Mouse (Mus musculus) midbrain, embryonic 16.5 days (tissue): ENCODE measurements around the gene Arhgef1. TPM values are rescaled to one million over a fixed set of nuclear protein-coding genes. Genes with fewer than 3 reads are reported as not detected.

Experiments
- ATAC-seq: fragments of 200-750 bp; cut with Nextera tagmentation; 2 replicates; pipeline ENCODE4 v1.8.0; 2017; ENCODE audit warnings: moderate TSS enrichment
- H3K27ac ChIP-seq: fragments of 300-500 bp; sonication (generic); 2 replicates; pipeline ENCODE4 v1.5.1; 2014; ENCODE audit warnings: mild to moderate bottlenecking, low read length, mixed read lengths
- H3K27me3 ChIP-seq: fragments of 300-500 bp; sonication (generic); 2 replicates; pipeline ENCODE4 v1.6.1; 2014; ENCODE audit warnings: low read depth, low read length, mixed read lengths; ENCODE audit not compliant: control insufficient read depth, insufficient read depth
- H3K36me3 ChIP-seq: fragments of 300-500 bp; sonication (generic); 2 replicates; pipeline ENCODE4 v1.6.1; 2014; ENCODE audit warnings: mild to moderate bottlenecking, low read length, moderate library complexity, mixed read lengths; ENCODE audit not compliant: control insufficient read depth, insufficient read depth
- H3K4me1 ChIP-seq: fragments of 300-500 bp; sonication (generic); 2 replicates; pipeline ENCODE4 v1.6.1; 2014; ENCODE audit warnings: mild to moderate bottlenecking, low read length, mixed read lengths; ENCODE audit not compliant: control insufficient read depth, insufficient read depth
- H3K4me2 ChIP-seq: fragments of 300-500 bp; sonication (generic); 2 replicates; pipeline ENCODE4 v1.6.1; 2014; ENCODE audit warnings: mild to moderate bottlenecking, low read length, mixed read lengths
- H3K4me3 ChIP-seq: fragments of 300-500 bp; sonication (generic); 2 replicates; pipeline ENCODE4 v1.5.1; 2014; ENCODE audit warnings: low read depth, mild to moderate bottlenecking, low read length, moderate library complexity, mixed read lengths
- H3K9ac ChIP-seq: fragments of 300-500 bp; sonication (generic); 2 replicates; pipeline ENCODE4 v1.6.1; 2014; ENCODE audit warnings: low read depth, low read length, mixed read lengths
- H3K9me3 ChIP-seq: fragments of 300-500 bp; sonication (generic); replicated peaks from 2 replicates; pipeline ENCODE4 v1.6.1; 2014; ENCODE audit warnings: mild to moderate bottlenecking, low read length, mixed read lengths; ENCODE audit not compliant: control insufficient read depth, poor library complexity, severe bottlenecking
- WGBS: fragments of 180-500 bp; shearing (Covaris S2); extraction: QIAGEN DNeasy Blood & Tissue Kit; methylation state at CpG from one replicate; pipeline ENCODE4 v1.1.7; 2014; 5-methylcytosine and 5-hydroxymethylcytosine counted together
- polyA plus RNA-seq: library from polyadenylated mRNA; unstranded; fragments of >200 nt; fragmentation: Nextera tagmentation; extraction: Ambion mirVana; gene quantifications from 2 replicates; pipeline ENCODE4 v1.2.1, GENCODE M21; 2015

The Arhgef1 gene
- polyA plus RNA-seq, 1 experiment from 2014 or later: 52.2 TPM

DNA sequence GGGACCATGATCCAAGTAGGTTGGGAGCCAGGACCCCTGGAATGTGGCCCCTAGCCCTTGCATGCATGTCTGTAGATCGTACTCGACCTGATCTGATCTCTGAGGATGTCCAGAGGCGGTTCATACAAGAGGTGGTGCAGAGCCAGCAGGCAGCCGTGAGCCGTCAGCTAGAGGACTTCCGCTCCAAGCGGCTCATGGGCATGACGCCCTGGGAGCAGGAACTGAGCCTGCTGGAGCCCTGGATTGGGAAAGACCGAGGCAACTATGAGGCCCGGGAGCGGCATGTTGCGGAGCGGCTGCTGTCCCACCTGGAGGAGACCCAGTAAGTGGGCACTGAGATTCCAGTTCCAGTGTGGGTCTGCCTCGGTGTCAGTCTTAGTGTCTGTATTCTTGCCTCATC lies 9.8 kb downstream of the Arhgef1 start:
- Histone ChIP-seq H3K9ac (no peak overlapping the region), H3K36me3 (peaks cover 21% of the 10 kb centered on the region), H3K4me1 (peaks cover 2% of the 10 kb centered on the region), H3K27ac (no peak overlapping the region), H3K4me3 (no peak overlapping the region), H3K27me3 (no peaks in the 10 kb centered on the region), H3K4me2 (no peak overlapping the region), H3K9me3 (no peaks in the 10 kb centered on the region)
- ATAC-seq: no peak
- 95% methylated on average over 14 of the region's 14 CpGs for WGBS

DNA sequence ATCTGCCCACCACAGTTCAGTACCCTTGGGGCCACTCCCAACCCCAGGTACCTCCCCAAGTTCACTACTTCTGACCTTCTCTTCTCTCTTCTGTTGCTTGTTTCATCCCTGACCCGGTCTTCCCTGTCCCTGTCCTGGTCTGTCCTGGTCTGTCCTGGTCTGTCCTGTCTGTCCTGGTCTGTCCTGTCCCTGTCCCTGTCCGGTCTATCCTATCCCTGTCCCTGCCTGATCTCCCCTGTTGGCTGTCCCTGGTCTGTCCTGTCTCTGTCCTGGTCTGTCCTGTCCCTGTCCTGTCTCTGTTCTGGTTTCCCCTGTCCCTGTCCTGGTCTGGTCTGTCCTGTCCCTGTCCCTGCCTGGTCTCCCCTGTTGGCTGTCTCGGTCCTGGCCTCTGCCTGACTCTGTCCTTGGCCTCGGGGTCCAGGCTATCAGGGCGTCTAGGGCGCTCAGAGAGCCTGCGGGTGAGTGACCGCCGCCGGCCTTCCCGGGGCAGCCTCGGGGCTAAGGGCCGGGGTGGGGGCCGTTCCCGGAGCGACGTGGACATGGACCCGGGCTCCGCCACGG lies 16.1 kb downstream of the Arhgef1 start:
- 96% methylated on average over 20 of the region's 20 CpGs for WGBS
- no peak for ATAC-seq
- no peak overlapping the region for H3K27ac ChIP-seq
- no peak overlapping the region for H3K9ac ChIP-seq
- H3K9me3 ChIP-seq: no peaks in the 10 kb centered on the region
- no peaks in the 10 kb centered on the region for H3K27me3 ChIP-seq
- no peak overlapping the region for H3K4me2 ChIP-seq
- no peaks in the 10 kb centered on the region for H3K4me1 ChIP-seq
- peaks cover 50% of the 10 kb centered on the region for H3K36me3 ChIP-seq
- H3K4me3 ChIP-seq: no peak overlapping the region

- Histone ChIP-seq H3K27me3 (no peaks in the 10 kb centered on the region), H3K9ac (no peak overlapping the region), H3K9me3 (no peaks in the 10 kb centered on the region), H3K27ac (no peak overlapping the region), H3K4me3 (no peak overlapping the region), H3K4me1 (no peaks in the 10 kb centered on the region), H3K36me3 (peaks cover 59% of the 10 kb centered on the region), H3K4me2 (no peak overlapping the region)
- ATAC-seq: peak; percentile 28; the same call in 1 of the 2 replicates
- 89% methylated on average over 9 of the region's 9 CpGs for WGBS
These were observed 17.0 kb downstream of the Arhgef1 start for GRCm38 (mm10) chr7:24919728-24920127.

DNA sequence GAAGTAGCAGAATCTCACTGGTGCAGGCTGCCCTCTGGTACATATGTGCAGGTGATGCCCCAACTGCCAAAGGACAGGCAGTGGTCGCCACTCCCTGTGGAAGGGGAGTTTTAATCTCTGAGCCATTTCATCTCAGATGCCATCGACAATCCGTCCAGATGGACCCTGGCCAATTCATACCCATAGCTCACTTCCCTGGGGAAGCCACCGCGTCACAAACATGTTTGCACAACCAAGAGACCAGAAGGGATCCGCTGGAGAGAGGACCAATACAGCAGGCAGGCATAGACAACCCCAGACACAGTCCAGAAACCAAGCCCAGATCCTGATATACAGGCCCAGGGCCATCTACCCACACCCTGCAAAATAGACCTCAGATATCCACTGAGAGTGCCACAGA lies 27.8 kb downstream of the Arhgef1 start:
- Histone ChIP-seq H3K4me3 (no peak overlapping the region), H3K4me1 (peaks cover 23% of the 10 kb centered on the region), H3K4me2 (no peak overlapping the region), H3K27ac (no peak overlapping the region), H3K9me3 (no peaks in the 10 kb centered on the region), H3K36me3 (peaks cover 7% of the 10 kb centered on the region), H3K27me3 (peaks cover 35% of the 10 kb centered on the region), H3K9ac (no peak overlapping the region)
- 35% methylated on average over 6 of the region's 6 CpGs for WGBS
- no peak for ATAC-seq

DNA sequence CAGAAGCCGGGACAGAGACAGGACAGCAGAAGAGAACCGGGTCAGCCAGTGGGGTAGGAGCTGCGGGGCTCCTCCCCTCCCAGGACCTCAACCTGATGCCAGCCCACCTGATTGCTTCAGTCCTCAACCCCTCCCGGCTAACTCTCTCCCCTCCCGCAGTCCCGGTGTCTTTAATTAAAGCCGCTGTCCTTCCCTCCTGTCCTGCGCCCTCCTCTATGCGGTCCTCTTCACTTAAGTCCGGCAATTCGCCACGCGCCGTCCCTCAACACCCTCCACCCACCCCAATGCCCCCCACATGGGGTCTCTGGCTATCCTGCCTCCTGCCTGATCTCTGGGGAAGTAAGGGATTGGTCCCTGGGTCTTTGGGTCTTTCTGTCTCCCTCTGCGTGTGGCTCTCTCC lies 28.9 kb downstream of the Arhgef1 start:
- Histone ChIP-seq H3K27ac (no peak overlapping the region), H3K4me1 (peaks cover 23% of the 10 kb centered on the region), H3K9ac (0 out of 2 replicates have a peak overlapping the region, but pooled peaks have one; percentile 2), H3K4me2 (no peak overlapping the region), H3K9me3 (no peaks in the 10 kb centered on the region), H3K27me3 (peaks cover 35% of the 10 kb centered on the region), H3K36me3 (peaks cover 3% of the 10 kb centered on the region), H3K4me3 (peak overlapping the region; percentile 17; the same call in 1 of the 2 replicates)
- 2% methylated on average over 14 of the region's 15 CpGs for WGBS
- no peak for ATAC-seq

DNA sequence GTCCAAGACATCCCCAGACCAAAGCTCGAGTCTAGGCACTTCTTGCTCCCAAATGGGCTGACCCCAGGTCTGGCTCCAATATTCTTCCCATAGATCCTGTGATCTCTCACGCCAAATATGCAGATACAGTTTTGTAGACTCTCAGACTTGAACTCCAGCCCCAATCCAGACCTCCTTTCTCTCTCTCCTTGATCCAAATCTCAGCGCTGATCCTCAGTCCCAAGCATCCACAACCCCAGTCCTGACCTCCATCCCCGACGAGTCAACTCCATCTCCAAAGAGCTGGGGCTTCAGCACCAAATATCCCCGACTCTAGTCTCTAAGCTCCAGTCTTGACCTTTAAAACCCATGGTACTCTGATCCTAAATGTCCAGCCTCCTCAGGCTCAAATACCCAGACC lies 40.9 kb downstream of the Arhgef1 start:
- peaks cover 11% of the 10 kb centered on the region for H3K4me1 ChIP-seq
- no peak for ATAC-seq
- H3K36me3 ChIP-seq: no peaks in the 10 kb centered on the region
- no peak overlapping the region for H3K4me3 ChIP-seq
- WGBS: 5% methylated on average over 6 of the region's 6 CpGs
- H3K4me2 ChIP-seq: no peak overlapping the region
- H3K27me3 ChIP-seq: peaks cover 66% of the 10 kb centered on the region
- no peaks in the 10 kb centered on the region for H3K9me3 ChIP-seq
- H3K9ac ChIP-seq: no peak overlapping the region
- no peak overlapping the region for H3K27ac ChIP-seq

DNA sequence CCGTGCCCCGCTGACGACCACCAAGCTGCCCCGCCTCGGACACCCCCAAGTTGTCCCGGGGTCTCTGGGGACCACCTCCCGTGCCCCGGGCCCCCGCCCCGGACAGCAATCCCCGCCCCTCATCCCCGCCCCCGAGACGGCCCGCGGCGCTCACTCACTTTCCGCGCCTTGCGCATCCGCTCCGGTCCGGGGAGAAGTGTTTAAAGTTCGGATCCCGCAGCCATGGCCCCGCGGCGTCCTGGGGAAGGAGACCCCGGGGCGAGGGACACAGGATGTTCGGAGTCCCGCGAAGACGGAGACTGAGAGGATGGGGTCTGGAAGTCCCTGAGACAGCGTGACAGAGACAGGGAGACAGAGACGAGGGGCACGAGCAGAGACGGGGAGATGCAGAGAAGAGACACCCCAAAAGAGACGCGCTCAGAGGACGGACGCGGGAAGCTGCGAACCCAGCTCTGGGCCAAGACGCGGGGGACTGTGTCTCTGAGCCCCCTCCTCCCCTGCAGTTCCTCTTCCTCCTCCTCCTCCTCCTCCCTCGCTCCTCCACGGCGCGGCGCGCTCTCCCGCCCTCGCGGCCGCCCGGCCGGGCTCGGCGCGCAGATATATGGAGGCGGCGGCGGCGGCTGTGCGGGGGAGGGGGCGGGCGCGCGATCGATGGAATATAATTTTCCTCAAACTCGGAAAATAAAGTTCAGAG lies 41.7 kb downstream of the Arhgef1 start, which contains the start of gene Gm4881:
Gene Gm4881, minus strand, starts transcription at position 238 of the 694 bp plus-strand sequence.
- peak within 1 kb of the TSS; percentile 58 for H3K9ac ChIP-seq
- peaks cover 71% of the 10 kb centered on the region for H3K27me3 ChIP-seq
- no peaks in the 10 kb centered on the region for H3K36me3 ChIP-seq
- peak within 1 kb of the TSS; percentile 72 for H3K4me2 ChIP-seq
- peaks cover 18% of the 10 kb centered on the region for H3K4me1 ChIP-seq
- H3K9me3 ChIP-seq: no peaks in the 10 kb centered on the region
- no peak within 1 kb of the TSS for H3K27ac ChIP-seq
- no peak for ATAC-seq
- under 1% methylated on average over 60 of the region's 72 CpGs for WGBS
- H3K4me3 ChIP-seq: peak within 1 kb of the TSS; percentile 38

GRCm38 (mm10) chr7:24947316-24948048 lies 44.8 kb downstream of the Arhgef1 start:
- Histone ChIP-seq H3K9me3 (no peaks in the 10 kb centered on the region), H3K36me3 (no peaks in the 10 kb centered on the region), H3K27me3 (peaks cover 65% of the 10 kb centered on the region), H3K4me1 (peaks cover 20% of the 10 kb centered on the region), H3K4me3 (no peak overlapping the region), H3K4me2 (no peak overlapping the region), H3K27ac (no peak overlapping the region), H3K9ac (no peak overlapping the region)
- no peak for ATAC-seq
- 5% methylated on average over 7 of the region's 7 CpGs for WGBS

DNA sequence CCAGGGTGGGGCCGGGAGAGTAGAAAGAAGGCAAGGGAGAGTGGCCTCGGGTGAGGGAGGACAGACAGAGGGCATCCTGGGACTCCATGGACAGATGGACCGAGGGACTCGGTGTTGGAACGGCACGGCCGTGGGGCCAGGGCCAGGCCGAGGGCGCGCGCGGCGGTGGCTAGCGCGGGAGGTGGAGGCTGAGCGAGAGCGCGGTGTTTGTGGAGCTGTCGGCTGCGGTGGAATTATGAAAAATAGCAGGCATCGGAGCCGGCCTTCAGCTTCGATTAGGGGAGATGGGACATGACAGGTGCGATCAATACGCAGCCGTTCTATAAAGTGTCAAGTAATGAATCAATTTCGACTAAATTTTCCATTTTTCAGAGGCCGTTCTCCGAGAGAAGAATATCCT lies 46.1 kb downstream of the Arhgef1 start:
- 2% methylated on average over 29 of the region's 29 CpGs for WGBS
- Histone ChIP-seq H3K9ac (peak overlapping the region; percentile 61), H3K4me1 (peaks cover 20% of the 10 kb centered on the region), H3K36me3 (no peaks in the 10 kb centered on the region), H3K4me2 (peak overlapping the region; percentile 49), H3K27me3 (peaks cover 64% of the 10 kb centered on the region), H3K4me3 (peak overlapping the region; percentile 23), H3K27ac (no peak overlapping the region), H3K9me3 (no peaks in the 10 kb centered on the region)
- no peak for ATAC-seq
